Comparison of ENCODE assay signal across 12 mouse cellular contexts in the genomic region with DNA sequence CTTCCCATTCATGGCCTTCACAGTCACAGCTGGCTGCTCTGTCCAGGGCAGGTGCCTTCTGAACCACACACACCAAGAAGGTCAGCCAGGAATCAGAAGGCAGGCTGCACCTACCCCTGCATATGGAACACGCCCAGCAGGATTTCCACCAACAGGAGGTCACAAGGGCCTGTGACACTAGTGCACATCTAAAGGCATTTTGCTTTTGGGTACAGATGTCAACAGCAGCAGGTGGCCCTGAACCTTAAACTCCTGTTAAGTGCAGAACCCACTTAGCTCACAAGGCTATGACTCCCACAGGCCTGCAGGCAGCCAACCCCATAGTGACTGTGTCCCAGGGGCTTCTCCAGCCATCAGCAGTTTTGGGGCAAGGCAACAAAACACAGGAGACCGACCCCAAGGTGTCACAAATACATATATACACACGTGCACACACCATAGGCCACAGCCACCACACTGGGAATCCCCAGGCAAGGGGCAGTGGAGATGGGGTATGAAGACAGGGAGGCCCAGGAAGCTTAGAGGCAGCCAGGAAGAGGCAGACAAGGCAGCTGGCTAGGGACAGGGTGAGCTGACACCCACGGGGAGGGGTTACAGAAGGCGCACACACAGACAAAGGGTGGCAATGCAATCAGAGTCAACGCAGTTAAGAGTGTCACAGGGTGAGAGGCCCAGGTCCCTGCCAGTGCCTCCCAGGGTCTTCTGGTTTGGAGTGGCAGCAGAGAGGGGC. TPM values are rescaled to one million over a fixed set of nuclear protein-coding genes. Genes with fewer than 3 reads are reported as not detected.
DNase-seq lines count a peak whose midpoint lies in the region; ATAC-seq and TF ChIP-seq lines count a peak whose summit lies in the region.
"Had no signal": no experiment of that assay in that cellular context is flagged by ENCODE, and none has a peak within 500 bp of the region (broad histone marks: within the 10 kb centered on the region; RNA-seq: fewer than 3 reads in every experiment).

No protein-coding gene starts in this region.

- ATAC-seq in megakaryocyte, adult 5-6 weeks (ENCODE audit: poor library complexity, severe bottlenecking) = no peak
- no peak for ATAC-seq in hindbrain, embryonic 12.5 days (ENCODE audit: low FRiP score)

- peak; percentile 7; the same call in 1 of the 2 replicates for TF ChIP-seq EP300 in heart, adult 2 months (IDR thresholded peaks at IDR 0.05; ENCODE audit: insufficient read depth, low read depth, low read length)

- intact Hi-C loops in heart, adult 2 months (cut with DNase I) = no loop called here
- intact Hi-C loops in gastrocnemius, postnatal 14 days (cut with DNase I; ENCODE audit: low total_unique reads) = no loop called here

- H3K36me3 ChIP-seq in heart, adult 2 months (ENCODE audit: control insufficient read depth, insufficient read depth, low read length) = no peaks in the 10 kb centered on the region
- peaks cover 100% of the 10 kb centered on the region for H3K36me3 ChIP-seq in megakaryocyte, embryonic 14.5 days (replicated peaks; ENCODE audit: low read length)
- peaks cover 55% of the 10 kb centered on the region for H3K36me3 ChIP-seq in hindbrain, embryonic 12.5 days
- peaks cover 63% of the 10 kb centered on the region for H3K36me3 ChIP-seq in macrophage (ENCODE audit: inconsistent target)

- H3K9me3 ChIP-seq in megakaryocyte, embryonic 14.5 days = no peaks in the 10 kb centered on the region
- H3K9me3 ChIP-seq in hindbrain, embryonic 12.5 days (replicated peaks) = no peaks in the 10 kb centered on the region
- H3K9me3 ChIP-seq: embryonic facial prominence, embryonic 15.5 days; limb, embryonic 12.5 days had no signal

- H3K27me3 ChIP-seq in heart, adult 2 months (ENCODE audit: control insufficient read depth, insufficient read depth, low read length) = no peaks in the 10 kb centered on the region
- H3K27me3 ChIP-seq in megakaryocyte, embryonic 14.5 days (replicated peaks) = no peaks in the 10 kb centered on the region
- H3K27me3 ChIP-seq in hindbrain, embryonic 12.5 days = peaks cover 33% of the 10 kb centered on the region

- no peak overlapping the region for H3K4me3 ChIP-seq in heart, adult 2 months
- peak overlapping the region; percentile 38 for H3K4me3 ChIP-seq in megakaryocyte, embryonic 14.5 days (replicated peaks)
- H3K4me3 ChIP-seq in hindbrain, embryonic 12.5 days = no peak overlapping the region
- no peak overlapping the region for H3K4me3 ChIP-seq in macrophage (ENCODE audit: inconsistent target)
- H3K4me3 ChIP-seq: embryonic facial prominence, embryonic 15.5 days; limb, embryonic 12.5 days had no signal

- WGBS in heart, adult 2 months = 74% methylated on average over 6 of the region's 6 CpGs
- WGBS in hindbrain, embryonic 12.5 days = 72% methylated on average over 6 of the region's 6 CpGs
- 71% methylated on average over 6 of the region's 6 CpGs for WGBS in macrophage (ENCODE audit: missing documents)

- no peak overlapping the region for H3K27ac ChIP-seq in heart, adult 2 months
- peak overlapping the region; percentile 40 for H3K27ac ChIP-seq in hindbrain, embryonic 12.5 days
- peak overlapping the region; percentile 36 for H3K27ac ChIP-seq in macrophage
- H3K27ac ChIP-seq: embryonic facial prominence, embryonic 15.5 days; limb, embryonic 12.5 days had no signal

- no peak overlapping the region for H3K4me2 ChIP-seq in hindbrain, embryonic 12.5 days (replicated peaks)
- H3K4me2 ChIP-seq: embryonic facial prominence, embryonic 15.5 days; limb, embryonic 12.5 days had no signal

- H3K9ac ChIP-seq in heart, adult 2 months (ENCODE audit: low read depth, low read length) = no peak overlapping the region
- no peak overlapping the region for H3K9ac ChIP-seq in hindbrain, embryonic 12.5 days
- H3K9ac ChIP-seq: embryonic facial prominence, embryonic 15.5 days; limb, embryonic 12.5 days had no signal

- DNase-seq in heart, adult 2 months = no peak
- no peak for DNase-seq in heart, adult 18-20 months
- no peak for DNase-seq in retina, postnatal 1 day
- no peak for DNase-seq in gastrocnemius, postnatal 14 days
- DNase-seq: adrenal gland, postnatal 36 days; cerebellum, adult 9-10 months had no signal

- 0 out of 2 replicates have a peak, but pooled peaks have one; percentile 15 for TF ChIP-seq POLR2A in heart, adult 2 months (IDR thresholded peaks at IDR 0.05; ENCODE audit: insufficient read depth, low read depth, low read length)

- TF ChIP-seq CTCF in heart, adult 2 months (IDR thresholded peaks at IDR 0.05) = no peak

- H3K79me2 ChIP-seq in heart, adult 2 months (replicated peaks; ENCODE audit: control insufficient read depth, insufficient read depth, low read length) = no peaks in the 10 kb centered on the region
- peaks cover 24% of the 10 kb centered on the region for H3K79me2 ChIP-seq in macrophage (ENCODE audit: inconsistent target)

- H3K4me1 ChIP-seq in heart, adult 2 months (ENCODE audit: control insufficient read depth, insufficient read depth, low read length) = peaks cover 7% of the 10 kb centered on the region
- peaks cover 74% of the 10 kb centered on the region for H3K4me1 ChIP-seq in megakaryocyte, embryonic 14.5 days
- peaks cover 39% of the 10 kb centered on the region for H3K4me1 ChIP-seq in hindbrain, embryonic 12.5 days

RNA-seq across cellular contexts. Expression of gene 4930404N11Rik, which starts 1.0 kb away (rescaled TPM):
- 1 to 10 TPM in 1 of 2 experiments, under 1 TPM in 1; 0.64 to 1.1 TPM for total RNA-seq in heart, adult 2 months (2021)
- polyA plus RNA-seq in heart, adult 2 months (2012; rRNA removed) = 0.32 and 1.2 TPM in 2 replicates
- under 1 TPM; 0.45 to 0.51 TPM for total RNA-seq in heart, adult 18-20 months (2021)
- polyA plus RNA-seq in megakaryocyte, embryonic 14.5 days (2012; ENCODE audit: insufficient read depth, low replicate concordance) = 30.6 and 109 TPM in 2 replicates
- 0.49 and 1.3 TPM in 2 replicates for total RNA-seq in megakaryocyte, adult 5-6 weeks (2015)
- total RNA-seq in megakaryocyte, adult 5-6 weeks (2017) = 0.37 and 0.49 TPM in 2 replicates
- polyA plus RNA-seq in hindbrain, embryonic 12.5 days (2016; fragmentation: Nextera tagmentation; extraction: Ambion mirVana) = 0.52 and 0.88 TPM in 2 replicates
- total RNA-seq in macrophage (2018; cell fraction: chromatin; rRNA removed) = 1 to 10 TPM; 1.9 to 6.8 (median 4.2) TPM
- 1 to 10 TPM; 1.3 to 7.7 (median 3.5) TPM for total RNA-seq in macrophage (2018; cell fraction: cytosol; rRNA removed)
- 10 to 100 TPM in 3 of 26 experiments, 1 to 10 TPM in 23; 1.6 to 12.0 (median 5.1) TPM for total RNA-seq in macrophage (2018; cell fraction: nucleus; rRNA removed)
- polyA plus RNA-seq in macrophage (2018) = 1.5 to 9.8 TPM (median 2.5 TPM) in 3 replicates
- total RNA-seq in gastrocnemius, postnatal 14 days (2021) = under 1 TPM; 0.37 to 0.42 TPM

RNA-seq across cellular contexts. Expression of gene Mfsd12, which starts 9.4 kb away (rescaled TPM):
- 10 to 100 TPM; 10.6 to 11.1 TPM for total RNA-seq in heart, adult 2 months (2021)
- polyA plus RNA-seq in heart, adult 2 months (2012; rRNA removed) = 9.6 and 10.5 TPM in 2 replicates
- total RNA-seq in heart, adult 18-20 months (2021) = 10 to 100 TPM; 11.0 to 12.7 TPM
- 20.2 and 44.1 TPM in 2 replicates for polyA plus RNA-seq in megakaryocyte, embryonic 14.5 days (2012; ENCODE audit: insufficient read depth, low replicate concordance)
- total RNA-seq in megakaryocyte, adult 5-6 weeks (2015) = 4.1 and 4.6 TPM in 2 replicates
- total RNA-seq in megakaryocyte, adult 5-6 weeks (2017) = 7.4 TPM in 2 replicates
- 11.4 and 12.9 TPM in 2 replicates for polyA plus RNA-seq in hindbrain, embryonic 12.5 days (2016; fragmentation: Nextera tagmentation; extraction: Ambion mirVana)
- total RNA-seq in macrophage (2018; cell fraction: chromatin; rRNA removed) = 100 to 1,000 TPM in 19 of 26 experiments, 10 to 100 TPM in 7; 51.6 to 394 (median 199) TPM
- total RNA-seq in macrophage (2018; cell fraction: cytosol; rRNA removed) = 100 to 1,000 TPM; 134 to 406 (median 278) TPM
- 100 to 1,000 TPM; 143 to 724 (median 423) TPM for total RNA-seq in macrophage (2018; cell fraction: nucleus; rRNA removed)
- 129 to 266 TPM (median 167 TPM) in 3 replicates for polyA plus RNA-seq in macrophage (2018)
- total RNA-seq in gastrocnemius, postnatal 14 days (2021) = 1 to 10 TPM; 3.7 to 4.0 TPM

RNA-seq across cellular contexts. Expression of gene Fzr1, which starts 11.7 kb away (rescaled TPM):
- 10 to 100 TPM; 29.9 to 31.5 TPM for total RNA-seq in heart, adult 2 months (2021)
- 49.3 and 56.1 TPM in 2 replicates for polyA plus RNA-seq in heart, adult 2 months (2012; rRNA removed)
- total RNA-seq in heart, adult 18-20 months (2021) = 10 to 100 TPM; 27.6 to 35.6 TPM
- polyA plus RNA-seq in megakaryocyte, embryonic 14.5 days (2012; ENCODE audit: insufficient read depth, low replicate concordance) = 71.2 and 72.9 TPM in 2 replicates
- 22.7 and 23.8 TPM in 2 replicates for total RNA-seq in megakaryocyte, adult 5-6 weeks (2015)
- 20.9 and 24.0 TPM in 2 replicates for total RNA-seq in megakaryocyte, adult 5-6 weeks (2017)
- polyA plus RNA-seq in hindbrain, embryonic 12.5 days (2016; fragmentation: Nextera tagmentation; extraction: Ambion mirVana) = 132 and 134 TPM in 2 replicates
- 10 to 100 TPM; 37.1 to 93.5 (median 67.0) TPM for total RNA-seq in macrophage (2018; cell fraction: chromatin; rRNA removed)
- total RNA-seq in macrophage (2018; cell fraction: cytosol; rRNA removed) = 10 to 100 TPM; 14.6 to 29.0 (median 20.0) TPM
- total RNA-seq in macrophage (2018; cell fraction: nucleus; rRNA removed) = 10 to 100 TPM; 20.2 to 46.0 (median 34.3) TPM
- polyA plus RNA-seq in macrophage (2018) = 12.9 to 17.0 TPM (median 15.3 TPM) in 3 replicates
- 10 to 100 TPM; 11.9 to 15.4 TPM for total RNA-seq in gastrocnemius, postnatal 14 days (2021)

RNA-seq across cellular contexts. Expression of gene Hmg20b, which starts 16.4 kb away (rescaled TPM):
- 10 to 100 TPM; 55.6 to 58.1 TPM for total RNA-seq in heart, adult 2 months (2021)
- polyA plus RNA-seq in heart, adult 2 months (2012; rRNA removed) = 44.3 and 54.9 TPM in 2 replicates
- total RNA-seq in heart, adult 18-20 months (2021) = 10 to 100 TPM; 57.1 to 62.2 TPM
- polyA plus RNA-seq in megakaryocyte, embryonic 14.5 days (2012; ENCODE audit: insufficient read depth, low replicate concordance) = 302 and 601 TPM in 2 replicates
- 27.4 and 33.0 TPM in 2 replicates for total RNA-seq in megakaryocyte, adult 5-6 weeks (2015)
- 18.1 and 24.5 TPM in 2 replicates for total RNA-seq in megakaryocyte, adult 5-6 weeks (2017)
- polyA plus RNA-seq in hindbrain, embryonic 12.5 days (2016; fragmentation: Nextera tagmentation; extraction: Ambion mirVana) = 92.0 and 93.4 TPM in 2 replicates
- 100 to 1,000 TPM; 159 to 417 (median 247) TPM for total RNA-seq in macrophage (2018; cell fraction: chromatin; rRNA removed)
- 10 to 100 TPM; 33.6 to 65.0 (median 46.9) TPM for total RNA-seq in macrophage (2018; cell fraction: cytosol; rRNA removed)
- 100 to 1,000 TPM; 137 to 418 (median 259) TPM for total RNA-seq in macrophage (2018; cell fraction: nucleus; rRNA removed)
- 33.1 to 54.6 TPM (median 42.5 TPM) in 3 replicates for polyA plus RNA-seq in macrophage (2018)
- total RNA-seq in gastrocnemius, postnatal 14 days (2021) = 10 to 100 TPM; 24.3 to 25.8 TPM

RNA-seq across cellular contexts. Expression of gene Dohh, which starts 17.6 kb away (rescaled TPM):
- total RNA-seq in heart, adult 2 months (2021) = 10 to 100 TPM; 46.6 to 53.8 TPM
- 48.5 and 56.9 TPM in 2 replicates for polyA plus RNA-seq in heart, adult 2 months (2012; rRNA removed)
- total RNA-seq in heart, adult 18-20 months (2021) = 10 to 100 TPM; 49.9 to 59.6 TPM
- polyA plus RNA-seq in megakaryocyte, embryonic 14.5 days (2012; ENCODE audit: insufficient read depth, low replicate concordance) = 80.4 and 114 TPM in 2 replicates
- total RNA-seq in megakaryocyte, adult 5-6 weeks (2015) = 5.4 and 5.7 TPM in 2 replicates
- 21.9 and 42.4 TPM in 2 replicates for total RNA-seq in megakaryocyte, adult 5-6 weeks (2017)
- 62.7 and 67.5 TPM in 2 replicates for polyA plus RNA-seq in hindbrain, embryonic 12.5 days (2016; fragmentation: Nextera tagmentation; extraction: Ambion mirVana)
- total RNA-seq in macrophage (2018; cell fraction: chromatin; rRNA removed) = 10 to 100 TPM in 20 of 26 experiments, 1 to 10 TPM in 6; 5.0 to 26.5 (median 14.1) TPM
- 10 to 100 TPM; 21.6 to 41.1 (median 29.6) TPM for total RNA-seq in macrophage (2018; cell fraction: cytosol; rRNA removed)
- 10 to 100 TPM in 24 of 26 experiments, 1 to 10 TPM in 2; 9.0 to 30.8 (median 16.6) TPM for total RNA-seq in macrophage (2018; cell fraction: nucleus; rRNA removed)
- polyA plus RNA-seq in macrophage (2018) = 21.0 to 48.1 TPM (median 32.0 TPM) in 3 replicates
- 10 to 100 TPM; 38.6 to 39.8 TPM for total RNA-seq in gastrocnemius, postnatal 14 days (2021)
